Mouse (Mus musculus) E14TG2a.4 (cell line): ENCODE data around the gene Ints14.

ENCODE experiments used
- H3K27me3 ChIP-seq: 2 replicates; pipeline ENCODE4 v1.6.1; 2014; ENCODE audit warnings: low read length, control low read depth; ENCODE audit not compliant: insufficient read depth
- H3K36me3 ChIP-seq: 2 replicates; pipeline ENCODE4 v1.6.1; 2014; ENCODE audit warnings: low read length, control low read depth; ENCODE audit not compliant: insufficient read depth
- H3K4me1 ChIP-seq: replicated peaks from 2 replicates; pipeline ENCODE4 v1.6.1; 2014; ENCODE audit warnings: low read depth, low read length, control low read depth
- H3K4me3 ChIP-seq: replicated peaks from 2 replicates; pipeline ENCODE4 v1.5.1; 2014; ENCODE audit warnings: mild to moderate bottlenecking, low read length
- H3K9me3 ChIP-seq: 2 replicates; pipeline ENCODE4 v1.6.1; 2014; ENCODE audit warnings: low read length, control low read depth
- CTCF ChIP-seq: conservative IDR thresholded peaks from 2 replicates; pipeline ENCODE4 v1.5.1; 2014; ENCODE audit warnings: low read length
- NANOG ChIP-seq: IDR thresholded peaks from 2 replicates; pipeline ENCODE4 v1.6.1; 2014; ENCODE audit warnings: borderline replicate concordance, low read length, mixed read lengths
- POU5F1 ChIP-seq: IDR thresholded peaks from 2 replicates; pipeline ENCODE4 v1.6.1; 2014; ENCODE audit warnings: low read length, borderline replicate concordance

Gene Ints14

DNA sequence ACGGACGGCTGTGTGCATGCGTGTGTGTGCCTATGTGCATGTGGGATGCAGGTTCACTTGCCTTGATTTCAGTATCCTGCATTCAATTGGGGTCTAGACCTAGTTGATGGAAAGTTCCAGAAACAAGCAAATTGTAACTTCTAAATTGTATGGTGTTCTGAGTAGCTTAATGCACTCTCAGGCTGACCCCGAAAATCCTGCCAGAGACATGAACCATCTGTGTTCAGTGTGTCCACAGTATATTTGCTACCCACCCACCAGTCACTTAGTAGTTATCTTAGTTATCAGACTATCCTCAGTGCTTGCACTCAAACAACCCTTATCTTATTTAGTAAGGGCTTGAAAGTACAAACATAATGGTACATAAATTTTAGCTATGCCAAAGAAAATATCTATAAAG lies 19.1 kb upstream of the Ints14 start:
- Histone ChIP-seq H3K27me3 (peaks cover 53% of the 10 kb centered on the region), H3K4me3 (no peak overlapping the region), H3K9me3 (no peaks in the 10 kb centered on the region), H3K36me3 (no peaks in the 10 kb centered on the region), H3K4me1 (peaks cover 24% of the 10 kb centered on the region)
- no peak for TF ChIP-seq CTCF
- TF ChIP-seq NANOG: no peak
- TF ChIP-seq POU5F1: no peak

GRCm38 (mm10) chr9:64943997-64944396 lies 16.7 kb upstream of the Ints14 start:
- peaks cover 69% of the 10 kb centered on the region for H3K27me3 ChIP-seq
- peaks cover 30% of the 10 kb centered on the region for H3K4me1 ChIP-seq
- H3K9me3 ChIP-seq: no peaks in the 10 kb centered on the region
- no peak for TF ChIP-seq CTCF
- no peak for TF ChIP-seq POU5F1
- no peaks in the 10 kb centered on the region for H3K36me3 ChIP-seq
- H3K4me3 ChIP-seq: peak overlapping the region; percentile 46

GRCm38 (mm10) chr9:64947483-64948095 lies 13.1 kb upstream of the Ints14 start:
- no peaks in the 10 kb centered on the region for H3K9me3 ChIP-seq
- H3K36me3 ChIP-seq: no peaks in the 10 kb centered on the region
- 0 out of 2 replicates have a peak overlapping the region, but pooled peaks have one; percentile 10 for H3K4me3 ChIP-seq
- TF ChIP-seq CTCF (no peak), NANOG (no peak), POU5F1 (no peak)
- peaks cover 35% of the 10 kb centered on the region for H3K4me1 ChIP-seq
- H3K27me3 ChIP-seq: peaks cover 80% of the 10 kb centered on the region

- no peaks in the 10 kb centered on the region for H3K9me3 ChIP-seq
- TF ChIP-seq POU5F1 (no peak), CTCF (peak; percentile 9; the same call in 1 of the 2 replicates)
- peaks cover 68% of the 10 kb centered on the region for H3K27me3 ChIP-seq
- peaks cover 30% of the 10 kb centered on the region for H3K4me1 ChIP-seq
- H3K36me3 ChIP-seq: no peaks in the 10 kb centered on the region
- H3K4me3 ChIP-seq: no peak within 1 kb of the TSS
These were observed 9.5 kb upstream of the Ints14 start, which contains the start of gene Slc24a1 for GRCm38 (mm10) chr9:64951161-64951657. Gene Slc24a1, minus strand, starts transcription at chr9:64951607.

- peaks cover 60% of the 10 kb centered on the region for H3K27me3 ChIP-seq
- peaks cover 38% of the 10 kb centered on the region for H3K4me1 ChIP-seq
- no peaks in the 10 kb centered on the region for H3K36me3 ChIP-seq
- H3K4me3 ChIP-seq: no peak overlapping the region
- no peak for TF ChIP-seq POU5F1
- H3K9me3 ChIP-seq: no peaks in the 10 kb centered on the region
These were observed 8.7 kb upstream of the Ints14 start for GRCm38 (mm10) chr9:64952055-64952454.

DNA sequence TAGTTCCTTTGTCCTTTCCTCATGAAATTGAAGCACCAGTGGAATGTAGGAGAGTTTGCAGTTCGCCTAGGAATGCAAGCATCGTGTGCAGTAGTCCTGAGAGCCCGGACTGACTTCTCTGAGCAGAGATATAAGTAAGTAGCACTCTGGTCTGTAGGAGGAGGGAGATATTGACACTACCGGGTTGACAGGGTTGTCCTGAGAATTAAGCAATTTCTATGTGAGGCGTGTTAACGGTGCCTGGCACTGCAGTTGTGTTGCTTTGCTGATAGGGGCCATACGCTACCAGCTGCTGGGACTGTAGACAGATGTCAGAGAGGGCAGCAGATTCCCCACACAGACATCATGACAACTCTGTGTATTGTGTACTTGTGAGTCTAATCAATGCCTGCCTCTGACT lies 7.5 kb upstream of the Ints14 start:
- H3K9me3 ChIP-seq: no peaks in the 10 kb centered on the region
- TF ChIP-seq POU5F1 (no peak), CTCF (no peak), NANOG (no peak)
- H3K4me3 ChIP-seq: no peak overlapping the region
- peaks cover 30% of the 10 kb centered on the region for H3K4me1 ChIP-seq
- no peaks in the 10 kb centered on the region for H3K36me3 ChIP-seq
- peaks cover 51% of the 10 kb centered on the region for H3K27me3 ChIP-seq

- peak overlapping the region; percentile 64 for H3K4me3 ChIP-seq
- H3K36me3 ChIP-seq: no peaks in the 10 kb centered on the region
- no peaks in the 10 kb centered on the region for H3K9me3 ChIP-seq
- H3K4me1 ChIP-seq: peaks cover 41% of the 10 kb centered on the region
- peaks cover 25% of the 10 kb centered on the region for H3K27me3 ChIP-seq
- TF ChIP-seq POU5F1: no peak
- TF ChIP-seq CTCF: no peak
- TF ChIP-seq NANOG: no peak
These were observed 4.4 kb upstream of the Ints14 start for GRCm38 (mm10) chr9:64956337-64956736.

DNA sequence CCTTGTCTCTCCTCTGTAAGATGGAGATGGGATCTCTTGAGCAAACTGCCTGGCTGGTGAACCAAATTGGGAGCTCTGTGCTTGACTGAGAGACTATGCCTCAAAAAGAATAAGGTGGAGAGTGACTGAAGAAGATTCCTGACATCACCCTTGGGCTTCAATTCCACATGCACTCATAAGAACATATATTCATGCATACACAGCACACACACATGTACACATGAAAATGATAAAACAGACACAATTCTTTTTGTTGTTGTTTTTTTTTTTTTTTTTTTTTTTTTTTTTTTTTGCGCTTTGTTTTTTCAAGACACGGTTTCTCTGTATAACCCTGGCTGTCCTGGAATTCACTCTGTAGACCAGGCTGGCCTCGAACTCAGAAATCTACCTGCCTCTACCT lies 3.4 kb upstream of the Ints14 start:
- H3K36me3 ChIP-seq: peaks cover under 1% of the 10 kb centered on the region
- H3K4me1 ChIP-seq: peaks cover 43% of the 10 kb centered on the region
- H3K4me3 ChIP-seq: no peak overlapping the region
- no peaks in the 10 kb centered on the region for H3K9me3 ChIP-seq
- no peak for TF ChIP-seq CTCF
- no peak for TF ChIP-seq NANOG
- TF ChIP-seq POU5F1: no peak
- peaks cover 17% of the 10 kb centered on the region for H3K27me3 ChIP-seq

DNA sequence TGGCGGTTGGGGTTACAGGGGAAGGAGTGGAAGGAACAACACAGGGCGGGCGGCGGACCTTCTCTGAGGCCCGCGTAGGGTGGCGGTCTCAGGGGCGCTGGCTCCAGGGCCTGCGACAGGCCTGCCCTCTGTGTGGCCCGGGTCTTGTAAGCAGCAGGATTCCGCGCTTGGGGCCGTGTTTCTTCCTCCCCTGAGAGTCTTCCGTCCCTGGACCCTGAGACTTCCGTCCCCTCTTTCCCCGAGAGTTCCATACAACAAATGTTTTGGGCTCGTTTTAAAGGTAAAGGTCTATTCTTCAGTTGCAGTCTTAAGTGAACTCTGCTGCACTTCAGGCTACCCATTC lies 244 bp downstream of the Ints14 start:
- TF ChIP-seq POU5F1: no peak
- no peak for TF ChIP-seq CTCF
- TF ChIP-seq NANOG: no peak
- peaks cover 37% of the 10 kb centered on the region for H3K4me1 ChIP-seq
- peak overlapping the region; percentile 91 for H3K4me3 ChIP-seq
- H3K27me3 ChIP-seq: no peaks in the 10 kb centered on the region
- H3K36me3 ChIP-seq: peaks cover 37% of the 10 kb centered on the region
- no peaks in the 10 kb centered on the region for H3K9me3 ChIP-seq
